Mouse (Mus musculus): ENCODE measurements around the gene Gtf2h2.
"Not testable (repeated sequence)": the region's sequence is repeated elsewhere in the genome, so short reads cannot be mapped to it uniquely, and the experiment has no call there.

The Gtf2h2 gene

GRCm38 (mm10) chr13:100490424-100490823 lies 2.0 kb downstream of the Gtf2h2 start:
- no peak for DNase-seq (ENCODE audit: low spot score in 2 of 2)

GRCm38 (mm10) chr13:100483610-100484009 lies 8.8 kb downstream of the Gtf2h2 start:
- DNase-seq (ENCODE audit: low spot score in 2 of 2): no peak

- DNase-seq (ENCODE audit: low spot score in 2 of 2): peak in 1 of 2 experiments; percentile 9
Measured at GRCm38 (mm10) chr13:100463527-100464222, 28.7 kb downstream of the Gtf2h2 start.

GRCm38 (mm10) chr13:100461336-100461735 lies 31.0 kb downstream of the Gtf2h2 start:
- DNase-seq (ENCODE audit: low spot score in 2 of 2): no peak

- not testable (repeated sequence) for DNase-seq (ENCODE audit: low spot score in 2 of 2)
Measured at GRCm38 (mm10) chr13:100452415-100453127, 39.8 kb downstream of the Gtf2h2 start, which contains the start of gene Naip1. Gene Naip1 (minus strand): TSS chr13:100452869.

GRCm38 (mm10) chr13:100449495-100449894 lies 42.9 kb downstream of the Gtf2h2 start:
- DNase-seq (ENCODE audit: low spot score in 2 of 2): no peak

- DNase-seq (ENCODE audit: low spot score in 2 of 2): no peak
Measured at GRCm38 (mm10) chr13:100440116-100440515, 52.3 kb downstream of the Gtf2h2 start.

- DNase-seq (ENCODE audit: low spot score in 2 of 2): no peak
Measured at GRCm38 (mm10) chr13:100438701-100439100, 53.7 kb downstream of the Gtf2h2 start.

- DNase-seq (ENCODE audit: low spot score in 2 of 2): peak in 1 of 2 experiments; percentile 4
Measured at GRCm38 (mm10) chr13:100437322-100437825, 55.0 kb downstream of the Gtf2h2 start.

- peak in 1 of 2 experiments; percentile 8 for DNase-seq (ENCODE audit: low spot score in 2 of 2)
Measured at GRCm38 (mm10) chr13:100436556-100437163, 55.7 kb downstream of the Gtf2h2 start.

- not testable (repeated sequence) for DNase-seq (ENCODE audit: low spot score in 2 of 2)
Measured at GRCm38 (mm10) chr13:100419958-100420357, 72.4 kb downstream of the Gtf2h2 start.

- DNase-seq (ENCODE audit: low spot score in 2 of 2): no peak
Measured at GRCm38 (mm10) chr13:100414428-100414827, 78.0 kb downstream of the Gtf2h2 start.

Measured in spleen, postnatal 36 days (tissue).